Comparison of ENCODE assay signal across 11 mouse cellular contexts in genomic region chr10:70067169-70068115, GRCm38 (mm10). TPM values are rescaled to one million over a fixed set of nuclear protein-coding genes. Genes with fewer than 3 reads are reported as not detected.
DNase-seq lines count a peak whose midpoint lies in the region; ATAC-seq and TF ChIP-seq lines count a peak whose summit lies in the region.
"Had no signal": no experiment of that assay in that cellular context is flagged by ENCODE, and none has a peak within 500 bp of the region (broad histone marks: within the 10 kb centered on the region; RNA-seq: fewer than 3 reads in every experiment).

No protein-coding gene starts in this region.

- no peaks in the 10 kb centered on the region for H3K36me3 ChIP-seq in kidney, adult 2 months (ENCODE audit: control insufficient read depth, insufficient read depth, low read length)
- H3K36me3 ChIP-seq in kidney, embryonic 16.5 days (ENCODE audit: insufficient read depth, low read length), result no peaks in the 10 kb centered on the region
- H3K36me3 ChIP-seq in hindbrain, embryonic 14.5 days (replicated peaks; ENCODE audit: control insufficient read depth, insufficient read depth), result no peaks in the 10 kb centered on the region
- H3K36me3 ChIP-seq: liver, embryonic 15.5 days had no signal

- WGBS in kidney, adult 2 months, result 40% methylated on average over 6 of the region's 6 CpGs
- 58% methylated on average over 6 of the region's 6 CpGs for WGBS in kidney, embryonic 16.5 days
- 53% methylated on average over 6 of the region's 6 CpGs for WGBS in hindbrain, embryonic 14.5 days

- H3K9ac ChIP-seq in kidney, embryonic 16.5 days (replicated peaks; ENCODE audit: low read length), result no peak overlapping the region
- no peak overlapping the region for H3K9ac ChIP-seq in hindbrain, embryonic 14.5 days
- H3K9ac ChIP-seq: liver, embryonic 15.5 days had no signal

- H3K4me2 ChIP-seq in kidney, embryonic 16.5 days (replicated peaks; ENCODE audit: low read depth, low read length), result no peak overlapping the region
- H3K4me2 ChIP-seq in hindbrain, embryonic 14.5 days (replicated peaks), result no peak overlapping the region
- H3K4me2 ChIP-seq: liver, embryonic 15.5 days had no signal

- H3K27me3 ChIP-seq in kidney, adult 2 months (replicated peaks; ENCODE audit: control insufficient read depth, insufficient read depth, low read length), result no peaks in the 10 kb centered on the region
- H3K27me3 ChIP-seq in kidney, embryonic 16.5 days (ENCODE audit: insufficient read depth, low read length), result no peaks in the 10 kb centered on the region
- no peaks in the 10 kb centered on the region for H3K27me3 ChIP-seq in hindbrain, embryonic 14.5 days (ENCODE audit: control insufficient read depth, insufficient read depth, low read length)
- H3K27me3 ChIP-seq: liver, embryonic 15.5 days had no signal

- no peak for TF ChIP-seq POLR2A in kidney, adult 2 months (IDR thresholded peaks at IDR 0.05; ENCODE audit: low read depth, low read length)

- no peak overlapping the region for H3K27ac ChIP-seq in kidney, adult 2 months (ENCODE audit: insufficient read depth, low read depth, low read length)
- H3K27ac ChIP-seq in kidney, embryonic 16.5 days (ENCODE audit: low read length), result no peak overlapping the region
- peak overlapping the region; percentile 8; the same call in 1 of the 2 replicates for H3K27ac ChIP-seq in hindbrain, embryonic 14.5 days
- H3K27ac ChIP-seq: liver, embryonic 15.5 days had no signal

- no peak for ATAC-seq in kidney, embryonic 16.5 days (ENCODE audit: low FRiP score, low TSS enrichment)
- no peak for ATAC-seq in hindbrain, embryonic 14.5 days (ENCODE audit: low FRiP score)

- peaks cover 9% of the 10 kb centered on the region for H3K4me1 ChIP-seq in kidney, adult 2 months (ENCODE audit: control insufficient read depth, insufficient read depth, low read length)
- H3K4me1 ChIP-seq in kidney, embryonic 16.5 days (ENCODE audit: insufficient read depth, low read length), result no peaks in the 10 kb centered on the region
- H3K4me1 ChIP-seq in hindbrain, embryonic 14.5 days (replicated peaks; ENCODE audit: control insufficient read depth, insufficient read depth, low read length), result 0 out of 2 replicates have a peak, but pooled peaks cover 5% of the 10 kb centered on the region
- H3K4me1 ChIP-seq: liver, embryonic 15.5 days had no signal

- H3K9me3 ChIP-seq in kidney, embryonic 16.5 days (ENCODE audit: low read length), result peaks cover 3% of the 10 kb centered on the region; the same call in 1 of the 2 replicates
- H3K9me3 ChIP-seq in hindbrain, embryonic 14.5 days (ENCODE audit: control insufficient read depth, low read length), result 0 out of 2 replicates have a peak, but pooled peaks cover 8% of the 10 kb centered on the region
- H3K9me3 ChIP-seq: liver, embryonic 15.5 days had no signal

- TF ChIP-seq CTCF in kidney, adult 2 months (conservative IDR thresholded peaks at IDR 0.05; ENCODE audit: insufficient read depth, insufficient read length, low read depth, low read length), result no peak

- peak; percentile 20 for DNase-seq in adrenal gland, postnatal 10 days
- no peak for DNase-seq in adrenal gland, postnatal 36 days
- DNase-seq in kidney, adult 2 months, result peak; percentile 72
- DNase-seq in hindbrain, embryonic 14.5 days (ENCODE audit: low spot score), result peak; percentile 5
- DNase-seq in lung, postnatal 14 days, result peak; percentile 16
- DNase-seq in adrenal gland, adult 2 months, result no peak
- no peak for DNase-seq in spleen, adult 18-20 months
- DNase-seq: heart, postnatal 10 days; right cerebral cortex, adult 18-20 months had no signal

- H3K4me3 ChIP-seq in kidney, adult 2 months (ENCODE audit: insufficient read depth, low read depth, low read length), result no peak overlapping the region
- no peak overlapping the region for H3K4me3 ChIP-seq in kidney, embryonic 16.5 days (ENCODE audit: low read length)
- H3K4me3 ChIP-seq in hindbrain, embryonic 14.5 days (replicated peaks; ENCODE audit: low read length), result no peak overlapping the region
- H3K4me3 ChIP-seq: liver, embryonic 15.5 days had no signal

RNA-seq across cellular contexts. Expression of gene Ccdc6, which starts 29.5 kb away (rescaled TPM):
- 10 to 100 TPM; 46.9 to 56.7 TPM for total RNA-seq in adrenal gland, postnatal 10 days (2021)
- total RNA-seq in adrenal gland, postnatal 36 days (2021), result 10 to 100 TPM; 50.2 to 98.3 TPM
- polyA plus RNA-seq in kidney, adult 2 months (2012; rRNA removed), result 33.9 and 37.0 TPM in 2 replicates
- polyA plus RNA-seq in kidney, embryonic 16.5 days (2015; fragmentation: Nextera tagmentation; extraction: Ambion mirVana), result 18.3 and 22.4 TPM in 2 replicates
- 29.6 and 30.1 TPM in 2 replicates for polyA plus RNA-seq in hindbrain, embryonic 14.5 days (2014; fragmentation: Nextera tagmentation; extraction: Ambion mirVana)
- total RNA-seq in adrenal gland, adult 2 months (2021), result 10 to 100 TPM; 42.0 to 94.0 TPM
- polyA plus RNA-seq in adrenal gland, adult 2 months (2012; rRNA removed), result 19.7 and 22.0 TPM in 2 replicates

Comparison
In these comparisons a context has a peak if more than half of its experiments do, and no peak if none do; other contexts are left out.
1. DNase-seq: peak in adrenal gland, postnatal 10 days (single experiment), kidney, adult 2 months (single experiment), hindbrain, embryonic 14.5 days (single experiment) and lung, postnatal 14 days (single experiment); none in adrenal gland, postnatal 36 days (0 of 2), adrenal gland, adult 2 months (single experiment) and spleen, adult 18-20 months (0 of 2).